Mouse (Mus musculus): ENCODE data around the gene Sec24a. TPM values are rescaled to one million over a fixed set of nuclear protein-coding genes. Genes with fewer than 3 reads are reported as not detected.
"Not testable (repeated sequence)": the region's sequence is repeated elsewhere in the genome, so short reads cannot be mapped to it uniquely, and the experiment has no call there.

Gene Sec24a
- total RNA-seq, 2 experiments from 2014 or later = 21.7 to 24.0 TPM

- DNase-seq = no peak
These were observed 3.3 kb downstream of the Sec24a start for GRCm38 (mm10) chr11:51759941-51760657.

GRCm38 (mm10) chr11:51759251-51759650, 4.2 kb downstream of the Sec24a start:
- no peak for DNase-seq

- DNase-seq = not testable (repeated sequence)
These were observed 5.2 kb downstream of the Sec24a start for GRCm38 (mm10) chr11:51758207-51758606.

- DNase-seq = no peak
These were observed 5.8 kb downstream of the Sec24a start for GRCm38 (mm10) chr11:51757625-51758024.

GRCm38 (mm10) chr11:51757023-51757422, 6.4 kb downstream of the Sec24a start:
- no peak for DNase-seq

GRCm38 (mm10) chr11:51756352-51756771, 7.1 kb downstream of the Sec24a start:
- peak; percentile 93 for DNase-seq

GRCm38 (mm10) chr11:51755621-51756311, 7.7 kb downstream of the Sec24a start:
- peak; percentile 48 for DNase-seq

GRCm38 (mm10) chr11:51751623-51752225, 11.7 kb downstream of the Sec24a start:
- DNase-seq = not testable (repeated sequence)

GRCm38 (mm10) chr11:51746096-51746495, 17.3 kb downstream of the Sec24a start:
- no peak for DNase-seq

GRCm38 (mm10) chr11:51740701-51741100, 22.7 kb downstream of the Sec24a start:
- no peak for DNase-seq

GRCm38 (mm10) chr11:51738651-51739403, 24.6 kb downstream of the Sec24a start:
- no peak for DNase-seq

- DNase-seq = not testable (repeated sequence)
These were observed 29.2 kb downstream of the Sec24a start for GRCm38 (mm10) chr11:51734218-51734617.

GRCm38 (mm10) chr11:51732883-51733282, 30.6 kb downstream of the Sec24a start:
- DNase-seq = no peak

GRCm38 (mm10) chr11:51721066-51721465, 42.4 kb downstream of the Sec24a start:
- no peak for DNase-seq

- DNase-seq = no peak
These were observed 56.4 kb downstream of the Sec24a start for GRCm38 (mm10) chr11:51707080-51707479.

GRCm38 (mm10) chr11:51706451-51706850, 57.0 kb downstream of the Sec24a start:
- no peak for DNase-seq

GRCm38 (mm10) chr11:51703379-51703998, 59.9 kb downstream of the Sec24a start:
- peak; percentile 33 for DNase-seq

- DNase-seq = no peak
These were observed 60.6 kb downstream of the Sec24a start for GRCm38 (mm10) chr11:51702831-51703230.

- DNase-seq = no peak
These were observed 68.5 kb downstream of the Sec24a start for GRCm38 (mm10) chr11:51694984-51695383.

- DNase-seq = not testable (repeated sequence)
These were observed 72.8 kb downstream of the Sec24a start for GRCm38 (mm10) chr11:51690597-51690996.

- no peak for DNase-seq
These were observed 74.1 kb downstream of the Sec24a start for GRCm38 (mm10) chr11:51689343-51689742.
